29 mouse cellular contexts compared by ENCODE assay signal in the genomic region with DNA sequence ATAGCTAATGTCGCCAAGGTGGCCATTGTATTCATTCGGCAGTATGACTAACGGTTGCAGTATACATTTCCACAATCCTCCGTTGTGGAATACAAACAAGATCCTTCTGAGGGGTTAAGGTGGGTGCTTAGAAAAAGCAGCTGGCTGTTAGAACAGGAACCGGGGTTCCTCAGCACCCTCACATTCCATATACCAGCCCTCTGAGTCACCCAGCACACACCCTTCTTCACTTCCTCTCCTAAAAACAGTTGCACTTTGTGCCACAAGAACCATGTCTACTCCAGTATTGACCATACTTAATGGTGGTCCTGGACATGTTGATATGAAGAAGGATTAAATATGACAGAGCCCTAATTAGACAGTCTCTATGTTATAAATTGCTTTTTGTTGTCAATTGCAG.
DNase-seq lines count a peak whose midpoint lies in the region; ATAC-seq and TF ChIP-seq lines count a peak whose summit lies in the region.
"Had no signal": no experiment of that assay in that cellular context is flagged by ENCODE, and none has a peak within 500 bp of the region (broad histone marks: within the 10 kb centered on the region; RNA-seq: fewer than 3 reads in every experiment).

No protein-coding gene starts in this region.

- TF ChIP-seq POLR2A in cerebellum, adult 2 months (IDR thresholded peaks at IDR 0.05; ENCODE audit: borderline replicate concordance, insufficient read depth, low read length), result no peak

- no peak for TF ChIP-seq EP300 in stomach, postnatal 0 days (optimal IDR thresholded peaks at IDR 0.05)

- no peaks in the 10 kb centered on the region for H3K36me3 ChIP-seq in stomach, postnatal 0 days (ENCODE audit: control insufficient read depth, insufficient read depth, low read length)
- no peaks in the 10 kb centered on the region for H3K36me3 ChIP-seq in hindbrain, embryonic 16.5 days (ENCODE audit: control insufficient read depth, insufficient read depth, low read length)
- H3K36me3 ChIP-seq: heart, embryonic 13.5 days; midbrain, embryonic 12.5 days; neural tube, embryonic 12.5 days had no signal

- ATAC-seq in common myeloid progenitor, adult 5-6 weeks (replicated peaks; ENCODE audit: low read depth, poor library complexity, severe bottlenecking), result peak; percentile 37; the same call in 1 of the 2 replicates
- ATAC-seq in stomach, postnatal 0 days (ENCODE audit: low FRiP score, low TSS enrichment), result peak; percentile 60
- ATAC-seq in megakaryocyte-erythroid progenitor cell, adult 5-6 weeks (replicated peaks; ENCODE audit: low FRiP score, low TSS enrichment, poor library complexity, severe bottlenecking), result no peak
- no peak for ATAC-seq in hindbrain, embryonic 16.5 days
- ATAC-seq: forebrain, embryonic 13.5 days; inflammation-experienced regulatory T-cells, adult 6 months had no signal

- TF ChIP-seq CTCF in stomach, postnatal 0 days (IDR thresholded peaks at IDR 0.05; ENCODE audit: low read depth), result no peak
- TF ChIP-seq CTCF in cerebellum, adult 2 months (IDR thresholded peaks at IDR 0.05; ENCODE audit: borderline replicate concordance, insufficient read depth, low read depth, low read length), result no peak

- H3K9me3 ChIP-seq in stomach, postnatal 0 days (ENCODE audit: control insufficient read depth, low read length), result no peaks in the 10 kb centered on the region
- no peaks in the 10 kb centered on the region for H3K9me3 ChIP-seq in hindbrain, embryonic 16.5 days (ENCODE audit: control insufficient read depth, low read length)
- H3K9me3 ChIP-seq: forebrain, embryonic 13.5 days; heart, embryonic 13.5 days; midbrain, embryonic 12.5 days; neural tube, embryonic 12.5 days had no signal

- H3K4me1 ChIP-seq in stomach, postnatal 0 days (replicated peaks; ENCODE audit: control insufficient read depth, insufficient read depth), result no peaks in the 10 kb centered on the region
- no peaks in the 10 kb centered on the region for H3K4me1 ChIP-seq in cerebellum, adult 2 months (ENCODE audit: control insufficient read depth, insufficient read depth, low read length)
- H3K4me1 ChIP-seq in hindbrain, embryonic 16.5 days (ENCODE audit: control insufficient read depth, insufficient read depth, low read depth, low read length), result peaks cover 4% of the 10 kb centered on the region

- H3K9ac ChIP-seq in stomach, postnatal 0 days (ENCODE audit: low read length), result no peak overlapping the region
- no peak overlapping the region for H3K9ac ChIP-seq in hindbrain, embryonic 16.5 days (ENCODE audit: low read depth, low read length)
- H3K9ac ChIP-seq: forebrain, embryonic 13.5 days; heart, embryonic 13.5 days; hindbrain, embryonic 14.5 days; liver, embryonic 14.5 days; midbrain, embryonic 12.5 days; neural tube, embryonic 12.5 days had no signal

- H3K4me3 ChIP-seq in stomach, postnatal 0 days (ENCODE audit: low read depth, low read length), result no peak overlapping the region
- H3K4me3 ChIP-seq in cerebellum, adult 2 months (replicated peaks; ENCODE audit: insufficient read depth, low read depth, low read length), result no peak overlapping the region
- H3K4me3 ChIP-seq in hindbrain, embryonic 16.5 days (ENCODE audit: low read length), result no peak overlapping the region
- H3K4me3 ChIP-seq: forebrain, embryonic 13.5 days; heart, adult 2 months; heart, embryonic 13.5 days; midbrain, embryonic 12.5 days; neural tube, embryonic 12.5 days had no signal

- H3K27me3 ChIP-seq in stomach, postnatal 0 days (ENCODE audit: control insufficient read depth, insufficient read depth, low read length), result no peaks in the 10 kb centered on the region
- no peaks in the 10 kb centered on the region for H3K27me3 ChIP-seq in cerebellum, adult 2 months (ENCODE audit: control insufficient read depth, insufficient read depth, low read length)
- H3K27me3 ChIP-seq in hindbrain, embryonic 16.5 days (replicated peaks; ENCODE audit: control insufficient read depth, insufficient read depth, low read length), result no peaks in the 10 kb centered on the region
- H3K27me3 ChIP-seq: CH12.LX; heart, embryonic 13.5 days; midbrain, embryonic 12.5 days; neural tube, embryonic 12.5 days had no signal

- no peak overlapping the region for H3K4me2 ChIP-seq in stomach, postnatal 0 days (replicated peaks; ENCODE audit: low read depth)
- H3K4me2 ChIP-seq in hindbrain, embryonic 16.5 days (ENCODE audit: low read length), result no peak overlapping the region
- H3K4me2 ChIP-seq: forebrain, embryonic 13.5 days; heart, embryonic 13.5 days; hindbrain, embryonic 14.5 days; midbrain, embryonic 12.5 days; neural tube, embryonic 12.5 days had no signal

- DNase-seq in lung, postnatal 36 days, result peak; percentile 49
- no peak for DNase-seq in lung, postnatal 14 days
- DNase-seq in monocyte, adult 2 months (ENCODE audit: low read depth in 1 of 2, low spot score in 2 of 2), result peak; percentile 16 to 60
- DNase-seq in stomach, postnatal 0 days (ENCODE audit: low spot score), result no peak
- DNase-seq in cerebellum, adult 2 months, result no peak
- DNase-seq: adrenal gland, postnatal 10 days; cerebellum, adult 18-20 months; cerebellum, postnatal 14 days; gastrocnemius, postnatal 14 days; heart, adult 2 months; heart, postnatal 10 days; kidney, adult 18-20 months; kidney, postnatal 4 days; liver; lung, adult 2 months; lung, postnatal 4 days; right cerebral cortex, postnatal 4 days; thymus, postnatal 4 days had no signal

- no peak overlapping the region for H3K27ac ChIP-seq in stomach, postnatal 0 days (replicated peaks)
- no peak overlapping the region for H3K27ac ChIP-seq in cerebellum, adult 2 months (ENCODE audit: insufficient read depth, low read length)
- no peak overlapping the region for H3K27ac ChIP-seq in hindbrain, embryonic 16.5 days (ENCODE audit: low read depth, low read length)
- H3K27ac ChIP-seq: forebrain, embryonic 13.5 days; heart, adult 2 months; heart, embryonic 13.5 days; hindbrain, embryonic 14.5 days; liver, embryonic 14.5 days; midbrain, embryonic 12.5 days; neural tube, embryonic 12.5 days had no signal

- WGBS in stomach, postnatal 0 days, result 59% methylated on average over 5 of the region's 5 CpGs
- WGBS in cerebellum, adult 2 months, result 90% methylated on average over 5 of the region's 5 CpGs
- WGBS in hindbrain, embryonic 16.5 days, result 83% methylated on average over 5 of the region's 5 CpGs

Comparison
In these comparisons a context has a peak if more than half of its experiments do, and no peak if none do; other contexts are left out.
1. DNase-seq: peak in lung, postnatal 36 days (single experiment) and monocyte, adult 2 months (2 of 2); none in lung, postnatal 14 days (single experiment), stomach, postnatal 0 days (single experiment) and cerebellum, adult 2 months (0 of 2).
2. ATAC-seq: peak in common myeloid progenitor, adult 5-6 weeks (single experiment) and stomach, postnatal 0 days (single experiment); none in megakaryocyte-erythroid progenitor cell, adult 5-6 weeks (single experiment) and hindbrain, embryonic 16.5 days (single experiment).